Mouse (Mus musculus): ENCODE measurements around the gene Lipt1.

DNA sequence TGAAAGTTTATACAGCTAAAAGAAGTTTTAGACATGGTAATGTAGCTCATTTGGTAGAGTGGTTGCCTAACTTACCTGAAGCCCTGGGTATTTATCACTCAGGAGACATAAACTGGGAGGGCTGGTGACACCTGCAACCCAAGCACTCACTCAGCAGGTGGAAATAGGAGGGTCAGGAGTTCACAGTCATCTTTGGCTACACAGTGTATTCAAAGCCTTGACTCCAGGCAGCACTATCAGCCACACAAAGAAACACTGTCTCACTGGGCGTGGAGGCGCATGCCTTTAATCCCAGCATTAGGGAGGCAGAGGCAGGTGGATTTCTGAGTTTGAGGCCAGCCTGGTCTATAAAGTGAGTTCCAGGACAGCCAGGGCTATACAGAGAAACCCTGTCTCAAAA, 41.2 kb downstream of the Lipt1 start:
- TF ChIP-seq POLR2A (IDR thresholded peaks at IDR 0.05; ENCODE audit: insufficient read length, low read depth), result no peak
- no peak for TF ChIP-seq USF1 (IDR thresholded peaks at IDR 0.05; ENCODE audit: low read depth)
- TF ChIP-seq MAX (IDR thresholded peaks at IDR 0.05; ENCODE audit: low read depth), result no peak
- no peak for TF ChIP-seq TCF12 (IDR thresholded peaks at IDR 0.05; ENCODE audit: insufficient read depth, poor library complexity, severe bottlenecking)
